Mouse (Mus musculus) cortical plate, adult 2 months (tissue): ENCODE measurements around the gene Cnrip1. TPM values are rescaled to one million over a fixed set of nuclear protein-coding genes. Genes with fewer than 3 reads are reported as not detected.

Experiments
- H3K27ac ChIP-seq: fragments of 200-500 bp; 2 replicates; pipeline ENCODE4 v1.5.1; 2012; ENCODE audit warnings: low read length, control low read depth, inconsistent platforms; ENCODE audit not compliant: insufficient read depth
- H3K4me1 ChIP-seq: fragments of 200-500 bp; 2 replicates; pipeline ENCODE4 v1.6.1; 2011; ENCODE audit warnings: low read length; ENCODE audit not compliant: control insufficient read depth, insufficient read depth
- H3K4me3 ChIP-seq: fragments of 200-500 bp; 2 replicates; pipeline ENCODE4 v1.5.1; 2011; ENCODE audit warnings: mild to moderate bottlenecking, low read length, control low read depth; ENCODE audit not compliant: insufficient read depth
- CTCF ChIP-seq: fragments of 200-500 bp; IDR thresholded peaks from 2 replicates; pipeline ENCODE4 v1.5.1; 2011; ENCODE audit warnings: mild to moderate bottlenecking, control low read depth, low read length; ENCODE audit not compliant: insufficient read depth; ENCODE audit errors: extremely low read depth
- POLR2A ChIP-seq: fragments of 200-500 bp; IDR thresholded peaks from 2 replicates; pipeline ENCODE4 v1.6.1; 2011; ENCODE audit warnings: mild to moderate bottlenecking, low read length, control low read depth; ENCODE audit not compliant: insufficient read depth; ENCODE audit errors: extremely low read depth
- polyA plus RNA-seq: library from polyadenylated mRNA; depleted of rRNA; stranded (reverse); fragments of >200 nt; gene quantifications from 2 replicates; pipeline ENCODE4 v1.2.3, GENCODE M21; 2012; rRNA removed

Cnrip1 gene
- polyA plus RNA-seq, 1 experiment, result 114 TPM

DNA sequence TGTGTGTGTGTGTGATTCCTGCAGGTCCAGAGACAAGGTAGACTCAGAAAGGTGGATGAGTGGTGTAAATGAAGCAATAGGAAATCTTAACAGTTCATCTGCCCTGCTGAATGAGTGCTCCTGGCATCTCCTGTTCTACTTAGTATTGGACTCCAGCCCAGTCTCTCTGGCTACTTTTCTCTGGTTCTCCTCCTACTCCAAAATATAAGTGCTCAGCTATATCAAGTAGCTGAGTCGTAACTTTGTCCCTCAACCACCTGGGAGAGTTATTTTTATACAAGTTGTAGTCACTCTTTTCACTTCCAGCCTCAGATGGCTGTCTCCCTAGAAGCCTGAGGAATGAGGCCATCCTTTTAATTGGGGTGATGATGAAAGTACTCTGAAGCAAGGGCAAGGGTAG lies 32.5 kb downstream of the Cnrip1 start:
- no peak overlapping the region for H3K27ac ChIP-seq
- H3K4me3 ChIP-seq, result no peak overlapping the region
- no peak for TF ChIP-seq POLR2A
- TF ChIP-seq CTCF, result no peak
- peaks cover 8% of the 10 kb centered on the region; the same call in 1 of the 2 replicates for H3K4me1 ChIP-seq

DNA sequence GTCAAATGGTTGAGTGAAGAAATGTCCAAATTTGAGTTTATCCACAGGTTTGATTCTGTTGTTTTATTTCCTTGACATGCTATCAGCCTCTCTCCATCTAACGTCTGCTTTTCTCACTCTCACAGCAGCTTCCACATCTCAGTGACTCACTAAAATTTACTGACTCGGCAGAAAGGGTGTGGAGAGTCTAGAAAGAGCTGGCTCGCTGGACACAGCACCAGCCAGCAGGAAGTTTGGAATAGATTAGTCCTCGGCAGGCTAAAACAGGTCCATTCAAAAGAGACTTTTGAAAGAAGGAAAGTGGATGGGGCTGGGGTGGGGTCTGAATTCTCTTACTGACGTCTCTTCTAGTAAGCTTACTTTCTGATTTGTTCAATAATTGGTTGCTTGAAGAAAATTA lies 34.7 kb downstream of the Cnrip1 start:
- no peak for TF ChIP-seq POLR2A
- H3K27ac ChIP-seq, result no peak overlapping the region
- H3K4me3 ChIP-seq, result no peak overlapping the region
- H3K4me1 ChIP-seq, result peaks cover 8% of the 10 kb centered on the region; the same call in 1 of the 2 replicates

DNA sequence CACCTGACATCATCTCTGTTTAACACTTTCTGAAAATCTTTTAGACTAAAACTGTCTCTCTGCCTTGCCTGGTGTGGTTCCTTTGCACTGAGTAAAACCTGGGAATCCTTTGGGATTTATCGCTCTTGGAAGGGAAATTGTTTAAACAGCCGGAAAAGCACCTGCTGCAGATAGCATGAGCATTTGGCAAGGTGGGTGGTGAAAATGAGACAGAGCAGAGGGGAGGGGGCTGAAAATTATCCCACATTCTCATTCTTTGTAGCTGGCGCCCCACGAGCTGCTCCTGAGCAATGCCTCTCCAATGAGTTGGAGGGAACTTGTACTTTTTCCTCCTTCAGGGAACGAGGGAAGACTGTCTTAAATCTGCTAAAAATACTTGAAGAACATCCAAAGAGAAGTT lies 55.5 kb downstream of the Cnrip1 start:
- Histone ChIP-seq H3K4me3 (no peak overlapping the region), H3K4me1 (peaks cover 1% of the 10 kb centered on the region; the same call in 1 of the 2 replicates), H3K27ac (no peak overlapping the region)
- TF ChIP-seq POLR2A (no peak), CTCF (no peak)

DNA sequence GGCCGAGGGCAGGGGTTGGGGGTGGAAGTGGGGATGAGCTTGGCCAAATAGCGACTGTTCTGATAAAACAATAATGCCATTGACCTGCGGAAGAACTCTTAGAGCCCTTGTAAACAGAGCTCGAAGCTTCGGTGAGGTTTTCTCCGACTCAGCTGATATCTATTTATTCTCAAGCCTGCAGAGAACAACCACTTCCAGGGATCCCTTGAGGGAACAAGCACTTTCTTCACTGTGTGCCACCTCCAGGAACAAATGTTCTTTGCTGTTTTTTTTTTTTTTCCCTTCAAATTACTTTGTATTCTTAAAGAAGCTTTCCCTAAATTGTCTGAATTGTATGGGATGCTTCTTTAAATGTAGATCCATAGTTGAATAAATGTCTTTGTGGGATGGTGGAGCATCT lies 56.0 kb downstream of the Cnrip1 start:
- H3K4me1 ChIP-seq, result peaks cover 1% of the 10 kb centered on the region; the same call in 1 of the 2 replicates
- H3K27ac ChIP-seq, result no peak overlapping the region
- TF ChIP-seq POLR2A (no peak), CTCF (no peak)
- no peak overlapping the region for H3K4me3 ChIP-seq

DNA sequence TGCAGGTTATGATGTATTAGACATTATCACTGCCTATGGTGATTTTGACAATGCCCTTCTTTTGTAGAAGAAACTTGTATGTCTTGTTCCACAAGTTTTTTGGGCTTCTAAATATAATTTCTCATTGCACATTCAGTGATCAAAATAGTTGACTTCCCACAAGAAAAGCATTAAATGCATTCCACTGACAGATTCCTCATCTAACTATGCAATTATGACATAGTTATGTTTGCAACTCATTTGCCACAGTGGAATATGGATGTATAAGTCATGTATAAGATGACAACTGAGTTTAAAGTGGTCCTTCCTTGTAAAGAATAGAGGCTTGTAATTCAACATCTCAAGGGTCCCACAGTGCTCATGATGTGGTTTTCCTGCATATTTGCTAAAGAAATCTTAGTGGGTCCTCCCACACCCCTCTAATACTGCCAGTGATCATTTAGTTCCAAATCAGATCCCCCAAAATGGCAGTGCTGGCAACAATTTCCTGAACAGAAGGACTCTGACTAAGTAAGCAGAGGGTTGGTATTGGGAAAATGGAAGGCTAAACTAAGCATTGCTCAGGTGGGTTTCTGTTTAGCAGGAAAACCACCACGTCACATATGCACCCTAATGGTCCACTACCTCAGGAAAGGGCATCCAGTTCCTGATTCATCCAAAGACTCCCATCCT lies 61.2 kb downstream of the Cnrip1 start:
- Histone ChIP-seq H3K27ac (no peak overlapping the region), H3K4me1 (no peaks in the 10 kb centered on the region; the same call in 1 of the 2 replicates), H3K4me3 (no peak overlapping the region)
- TF ChIP-seq CTCF, result no peak
- TF ChIP-seq POLR2A, result no peak

DNA sequence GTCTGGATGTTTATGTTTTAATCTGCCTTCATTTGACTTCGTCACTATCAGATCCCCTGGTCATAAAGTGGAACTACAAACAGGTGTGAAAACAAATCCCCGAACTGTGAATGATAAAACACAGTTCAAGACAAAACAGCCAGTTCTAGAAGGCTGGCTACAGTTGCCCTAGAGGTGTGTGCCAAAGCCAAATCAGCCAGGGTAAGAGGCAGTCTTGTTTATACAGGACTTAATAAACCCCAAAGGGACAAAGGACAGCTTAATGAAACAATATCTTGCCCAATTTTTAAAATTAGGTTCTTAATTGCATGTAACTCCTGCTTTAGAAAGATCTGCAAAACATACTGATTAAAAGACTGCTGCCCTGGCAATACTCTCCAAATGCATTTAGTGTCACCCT lies 75.0 kb downstream of the Cnrip1 start:
- Histone ChIP-seq H3K4me3 (no peak overlapping the region), H3K27ac (no peak overlapping the region), H3K4me1 (no peaks in the 10 kb centered on the region)
- TF ChIP-seq POLR2A (no peak), CTCF (no peak)

Other genes starting within 250 kb of the Cnrip1 start
- gene Fbxo48, start 100.2 kb upstream of the Cnrip1 start, polyA plus RNA-seq, result 0.57 and 0.63 TPM in 2 replicates
- 6.2 and 7.2 TPM in 2 replicates for gene Plek, start 795 bp downstream of the Cnrip1 start, polyA plus RNA-seq
- 506 and 535 TPM in 2 replicates for gene Ppp3r1, start 107.7 kb downstream of the Cnrip1 start, polyA plus RNA-seq
- 6.7 and 7.7 TPM in 2 replicates for gene Wdr92, start 130.5 kb downstream of the Cnrip1 start, polyA plus RNA-seq
- gene Pno1, start 160.0 kb downstream of the Cnrip1 start, polyA plus RNA-seq, result 13.5 and 13.7 TPM in 2 replicates
- gene C1d, start 206.0 kb downstream of the Cnrip1 start, polyA plus RNA-seq, result 26.7 and 34.0 TPM in 2 replicates